Mouse (Mus musculus) forebrain, postnatal 0 days (tissue): ENCODE data around the gene Svbp. TPM values are rescaled to one million over a fixed set of nuclear protein-coding genes. Genes with fewer than 3 reads are reported as not detected.

Source experiments
- ATAC-seq: fragments of 200-750 bp; cut with Nextera tagmentation; 2 replicates; pipeline ENCODE4 v1.8.0; 2017; ENCODE audit warnings: mild to moderate bottlenecking, moderate library complexity
- DNase-seq: peaks from one replicate; pipeline ENCODE4 v3.0.0-alpha.2; 2015
- H3K27ac ChIP-seq: fragments of 300-500 bp; sonication (generic); 2 replicates; pipeline ENCODE4 v1.5.1; 2014; ENCODE audit warnings: low read depth, mild to moderate bottlenecking, antibody characterized with exemption, low read length, moderate library complexity, mixed read lengths
- H3K27me3 ChIP-seq: fragments of 300-500 bp; sonication (generic); 2 replicates; pipeline ENCODE4 v1.6.1; 2014; ENCODE audit warnings: mild to moderate bottlenecking, low read length, mixed read lengths; ENCODE audit not compliant: insufficient read depth
- H3K36me3 ChIP-seq: fragments of 300-500 bp; sonication (generic); 2 replicates; pipeline ENCODE4 v1.6.1; 2014; ENCODE audit warnings: mild to moderate bottlenecking, moderate library complexity; ENCODE audit not compliant: insufficient read depth
- H3K4me1 ChIP-seq: fragments of 300-500 bp; sonication (generic); 2 replicates; pipeline ENCODE4 v1.6.1; 2014; ENCODE audit warnings: antibody characterized with exemption; ENCODE audit not compliant: insufficient read depth
- H3K4me2 ChIP-seq: fragments of 300-500 bp; sonication (generic); 2 replicates; pipeline ENCODE4 v1.6.1; 2014; ENCODE audit warnings: low read depth, mild to moderate bottlenecking, moderate library complexity
- H3K4me3 ChIP-seq: fragments of 300-500 bp; sonication (generic); 2 replicates; pipeline ENCODE4 v1.5.1; 2014; ENCODE audit warnings: low read depth, low read length, mixed read lengths
- H3K9ac ChIP-seq: fragments of 300-500 bp; sonication (generic); 2 replicates; pipeline ENCODE4 v1.6.1; 2014; ENCODE audit warnings: mild to moderate bottlenecking
- H3K9me3 ChIP-seq: fragments of 300-500 bp; sonication (generic); 2 replicates; pipeline ENCODE4 v1.6.1; 2016; ENCODE audit warnings: low read length
- CTCF ChIP-seq: sonication (generic); IDR thresholded peaks from 2 replicates; pipeline ENCODE4 v1.5.1; 2016; ENCODE audit warnings: antibody characterized with exemption, control low read depth, low read depth
- WGBS: fragments of 180-500 bp; shearing (Covaris S2); extraction: QIAGEN DNeasy Blood & Tissue Kit; methylation state at CpG from one replicate; pipeline ENCODE4 v1.1.7; 2014; 5-methylcytosine and 5-hydroxymethylcytosine counted together
- polyA plus RNA-seq: library from polyadenylated mRNA; unstranded; fragments of >200 nt; fragmentation: Nextera tagmentation; extraction: Ambion mirVana; gene quantifications from 2 replicates; pipeline ENCODE4 v1.2.1, GENCODE M21; 2015
- total RNA-seq: library from RNA; depleted of rRNA; stranded (reverse); fragments of >200 nt; gene quantifications from 2 replicates; pipeline ENCODE4 v1.2.3, GENCODE M21; 2014

The Svbp gene
- total and polyA plus RNA-seq, 2 experiments from 2014 or later = 124 to 227 TPM

- 86% methylated on average over 18 of the region's 18 CpGs for WGBS
Observed at GRCm38 (mm10) chr4:119178331-119178730, 16.8 kb upstream of the Svbp start.

DNA sequence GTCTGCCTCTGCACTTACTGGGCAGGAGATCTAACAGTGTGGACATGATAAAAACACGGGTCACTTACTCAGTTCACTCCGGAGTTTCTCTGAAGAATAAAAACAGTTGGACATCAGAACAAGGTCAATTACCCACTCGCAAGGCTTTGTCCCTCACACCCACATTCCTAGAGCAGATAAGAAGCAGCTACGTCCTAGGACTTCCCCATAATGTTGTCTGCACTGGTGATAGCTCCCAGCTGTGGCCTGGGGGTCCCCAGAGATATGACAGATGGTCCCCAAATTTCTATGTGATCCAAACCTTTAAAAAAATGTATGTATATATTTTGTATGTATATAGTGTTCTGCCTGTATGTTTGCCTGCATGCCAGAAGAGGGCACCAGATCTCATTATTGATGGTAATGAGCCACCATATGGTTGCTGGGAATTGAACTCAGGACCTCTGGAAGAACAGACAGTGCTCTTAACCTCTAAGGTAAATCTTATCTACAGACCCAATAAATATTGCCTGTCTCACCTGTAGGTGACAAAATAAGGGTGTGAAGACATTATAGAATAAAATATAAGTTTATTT is 14.9 kb upstream of the Svbp start:
- no peaks in the 10 kb centered on the region for H3K27me3 ChIP-seq
- no peak overlapping the region for H3K9ac ChIP-seq
- H3K9me3 ChIP-seq = no peaks in the 10 kb centered on the region
- no peak for ATAC-seq
- no peak overlapping the region for H3K27ac ChIP-seq
- no peak overlapping the region for H3K4me3 ChIP-seq
- H3K4me2 ChIP-seq = no peak overlapping the region
- WGBS = 67% methylated on average over 4 of the region's 4 CpGs
- H3K36me3 ChIP-seq = no peaks in the 10 kb centered on the region
- peak; percentile 24; the same call in 1 of the 2 replicates for TF ChIP-seq CTCF
- DNase-seq = no peak
- H3K4me1 ChIP-seq = no peaks in the 10 kb centered on the region

More at GRCm38 (mm10) chr4:119178331-119178730, 16.8 kb upstream of the Svbp start:
- no peak for TF ChIP-seq CTCF
- H3K9me3 ChIP-seq = no peaks in the 10 kb centered on the region
- H3K4me3 ChIP-seq = no peak overlapping the region
- ATAC-seq (no peak), DNase-seq (no peak)
- H3K27me3 ChIP-seq = no peaks in the 10 kb centered on the region
- no peaks in the 10 kb centered on the region for H3K36me3 ChIP-seq
- H3K9ac ChIP-seq = no peak overlapping the region
- no peaks in the 10 kb centered on the region for H3K4me1 ChIP-seq
- no peak overlapping the region for H3K27ac ChIP-seq
- no peak overlapping the region for H3K4me2 ChIP-seq

DNA sequence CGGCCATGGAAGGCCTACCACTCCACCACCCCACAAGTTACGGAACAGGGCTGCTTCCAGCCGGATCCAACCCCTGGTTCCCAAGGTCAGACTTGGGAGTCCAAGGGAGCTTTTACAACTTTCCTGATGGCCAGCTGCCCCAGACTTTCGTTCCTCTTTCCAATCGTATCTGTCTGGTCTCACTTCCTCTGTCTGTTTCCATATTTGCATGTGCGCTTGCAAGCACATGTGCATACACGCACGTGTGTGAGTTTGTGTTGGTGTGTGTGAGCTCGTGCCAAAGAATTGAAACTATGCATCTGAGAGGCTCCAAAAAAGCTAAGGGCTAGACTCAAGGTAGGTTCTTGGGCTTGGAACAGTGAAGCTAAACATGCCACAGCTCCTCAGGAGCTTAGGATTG is 13.7 kb upstream of the Svbp start:
- no peak for ATAC-seq
- Histone ChIP-seq H3K4me3 (no peak overlapping the region), H3K4me2 (no peak overlapping the region), H3K27me3 (no peaks in the 10 kb centered on the region), H3K9ac (no peak overlapping the region), H3K9me3 (no peaks in the 10 kb centered on the region), H3K4me1 (no peaks in the 10 kb centered on the region), H3K27ac (no peak overlapping the region), H3K36me3 (no peaks in the 10 kb centered on the region)
- no peak for TF ChIP-seq CTCF
- 87% methylated on average over 9 of the region's 9 CpGs for WGBS
- no peak for DNase-seq

- TF ChIP-seq CTCF = no peak
- no peak overlapping the region for H3K9ac ChIP-seq
- ATAC-seq (no peak), DNase-seq (no peak)
- no peak overlapping the region for H3K4me3 ChIP-seq
- H3K36me3 ChIP-seq = no peaks in the 10 kb centered on the region
- H3K4me1 ChIP-seq = no peaks in the 10 kb centered on the region
- H3K27me3 ChIP-seq = no peaks in the 10 kb centered on the region
- H3K4me2 ChIP-seq = no peak overlapping the region
- 15% methylated on average over 1 of the region's 1 CpGs for WGBS
- H3K9me3 ChIP-seq = no peaks in the 10 kb centered on the region
- no peak overlapping the region for H3K27ac ChIP-seq
Observed at GRCm38 (mm10) chr4:119183525-119183924, 11.6 kb upstream of the Svbp start.

DNA sequence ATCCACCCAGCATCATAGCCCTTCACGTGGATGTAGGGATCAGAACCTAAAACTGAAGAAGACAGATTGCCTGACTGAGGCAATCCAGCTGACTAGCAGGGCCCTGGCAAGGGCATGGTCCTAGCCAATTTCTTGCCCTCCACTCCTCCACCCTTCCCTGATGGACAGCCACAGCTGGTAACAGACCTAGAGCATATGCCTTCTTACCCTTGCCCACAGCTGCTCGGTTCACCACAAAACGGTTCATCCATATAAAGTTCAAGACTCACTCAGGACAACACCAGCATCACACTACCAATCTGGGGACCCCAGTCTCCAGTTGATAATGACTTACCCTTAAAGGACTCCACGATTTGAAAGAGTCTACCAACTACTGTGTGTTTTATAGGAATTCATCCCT is 9.3 kb upstream of the Svbp start:
- no peaks in the 10 kb centered on the region for H3K36me3 ChIP-seq
- H3K9ac ChIP-seq = no peak overlapping the region
- no peak overlapping the region for H3K27ac ChIP-seq
- H3K4me1 ChIP-seq = no peaks in the 10 kb centered on the region
- WGBS = 84% methylated on average over 4 of the region's 4 CpGs
- DNase-seq (no peak), ATAC-seq (no peak)
- TF ChIP-seq CTCF = no peak
- H3K27me3 ChIP-seq = no peaks in the 10 kb centered on the region
- no peak overlapping the region for H3K4me3 ChIP-seq
- H3K4me2 ChIP-seq = no peak overlapping the region
- H3K9me3 ChIP-seq = no peaks in the 10 kb centered on the region

DNA sequence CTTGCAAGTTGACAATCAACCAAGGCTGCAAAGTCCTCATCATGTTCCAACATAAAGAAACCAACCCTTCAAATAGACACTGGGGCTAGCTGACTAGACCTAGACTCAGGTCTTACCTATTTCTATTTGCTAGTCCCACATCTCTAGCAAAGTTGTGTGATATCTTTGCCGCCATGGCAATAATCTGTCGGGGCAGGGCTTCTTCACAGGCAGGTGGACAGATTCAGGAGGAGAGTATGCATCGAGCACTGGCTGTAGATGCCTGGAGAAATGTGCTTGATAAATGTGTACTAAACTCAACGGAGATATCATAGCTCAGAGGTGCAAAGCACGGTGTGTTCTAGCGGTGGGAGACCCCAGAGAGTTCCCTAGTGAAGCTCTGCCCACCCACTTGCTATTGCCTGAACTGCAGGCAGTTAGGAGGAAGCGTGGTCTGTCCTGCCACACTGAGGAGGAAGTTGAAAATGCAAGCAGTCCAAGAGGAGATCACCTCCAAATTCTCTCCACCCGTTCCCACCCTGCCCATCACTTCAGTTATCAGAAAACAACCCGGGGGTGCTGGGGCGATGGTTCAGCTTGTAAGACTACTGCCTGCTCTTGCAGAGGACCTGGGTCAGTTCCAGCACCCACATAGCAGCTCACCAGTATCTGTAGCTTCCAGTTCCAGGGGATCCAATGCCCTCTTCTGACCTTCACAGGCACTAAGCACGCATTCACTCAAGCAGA is 6.9 kb upstream of the Svbp start:
- TF ChIP-seq CTCF = peak; percentile 54
- DNase-seq = no peak
- Histone ChIP-seq H3K27ac (no peak overlapping the region), H3K4me3 (no peak overlapping the region), H3K4me1 (no peaks in the 10 kb centered on the region), H3K27me3 (no peaks in the 10 kb centered on the region), H3K9me3 (no peaks in the 10 kb centered on the region), H3K9ac (no peak overlapping the region), H3K36me3 (no peaks in the 10 kb centered on the region), H3K4me2 (no peak overlapping the region)
- peak; percentile 36; the same call in 1 of the 2 replicates for ATAC-seq
- WGBS = 60% methylated on average over 11 of the region's 11 CpGs

- H3K9ac ChIP-seq = no peak overlapping the region
- DNase-seq (no peak), ATAC-seq (no peak)
- no peak for TF ChIP-seq CTCF
- no peaks in the 10 kb centered on the region for H3K4me1 ChIP-seq
- no peaks in the 10 kb centered on the region for H3K27me3 ChIP-seq
- no peak overlapping the region for H3K4me2 ChIP-seq
- 65% methylated on average over 6 of the region's 6 CpGs for WGBS
- H3K36me3 ChIP-seq = no peaks in the 10 kb centered on the region
- H3K9me3 ChIP-seq = no peaks in the 10 kb centered on the region
- no peak overlapping the region for H3K27ac ChIP-seq
- no peak overlapping the region for H3K4me3 ChIP-seq
Observed at GRCm38 (mm10) chr4:119189392-119189791, 5.7 kb upstream of the Svbp start.
